Mouse (Mus musculus): Measurements from ENCODE around the gene Gm13275. TPM values are rescaled to one million over a fixed set of nuclear protein-coding genes. Genes with fewer than 3 reads are reported as not detected.

Gene Gm13275
- total and polyA plus RNA-seq, 3 experiments: 0.52 TPM; not detected in 2

DNA sequence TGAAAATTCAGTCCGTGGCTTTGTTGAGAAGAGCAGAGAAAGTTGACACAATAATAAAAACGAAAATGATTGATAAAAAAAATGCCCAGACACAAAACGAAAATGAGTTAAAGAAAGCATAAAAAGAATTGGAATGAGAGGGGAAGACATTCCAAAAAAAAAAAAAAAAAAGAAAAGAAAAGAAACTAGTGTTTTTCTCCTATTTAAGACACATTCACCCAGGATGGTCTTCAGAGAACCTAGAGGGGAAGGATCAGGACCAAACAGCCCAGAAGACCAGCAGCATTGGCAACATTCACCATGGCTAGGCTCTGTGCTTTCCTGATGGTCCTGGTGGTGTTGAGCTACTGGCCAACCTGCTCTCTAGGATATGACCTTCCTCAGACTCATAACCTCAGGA lies 21.6 kb downstream of the Gm13275 start, which contains the start of gene Ifna7:
Gene Ifna7 (plus strand): TSS at position 301 of the 400 bp plus-strand sequence.
- DNase-seq (ENCODE audit: low read depth, low spot score): no peak
- peaks cover 2 to 24% of the 10 kb centered on the region in 2 experiments; a peak in 3 of 4 replicates for H3K27me3 ChIP-seq (ENCODE audit: control insufficient read depth in 1 of 2, insufficient read depth in 2 of 2, low read length in 2 of 2)
- no peaks in the 10 kb centered on the region for H3K36me3 ChIP-seq (ENCODE audit: control insufficient read depth in 1 of 2, insufficient read depth in 2 of 2, low read length in 2 of 2)
- H3K4me1 ChIP-seq (ENCODE audit: control insufficient read depth in 1 of 2, insufficient read depth in 2 of 2, low read length in 2 of 2): no peaks in the 10 kb centered on the region
- no peaks in the 10 kb centered on the region for H3K9me3 ChIP-seq (replicated peaks; ENCODE audit: insufficient read depth, low read length)
- H3K4me3 ChIP-seq (ENCODE audit: control insufficient read depth in 1 of 2, insufficient read depth in 1 of 2, low read depth in 2 of 2, low read length in 2 of 2): no peak within 1 kb of the TSS
- no peak within 1 kb of the TSS for H3K9ac ChIP-seq (ENCODE audit: control insufficient read depth, low read depth, low read length, poor library complexity, severe bottlenecking)
- H3K79me2 ChIP-seq (ENCODE audit: control insufficient read depth, insufficient read depth, low read length, poor library complexity): no peaks in the 10 kb centered on the region
- no peak for TF ChIP-seq ZKSCAN1 (IDR thresholded peaks at IDR 0.05; ENCODE audit: low read depth, low read length)
- no peak for TF ChIP-seq USF1 (IDR thresholded peaks at IDR 0.05; ENCODE audit: low read depth, low read length)
- no peak for TF ChIP-seq GABPA (IDR thresholded peaks at IDR 0.05; ENCODE audit: low read depth, low read length)
- no peak for TF ChIP-seq CHD1 (IDR thresholded peaks at IDR 0.05; ENCODE audit: low read depth, low read length)
- TF ChIP-seq MXI1 (IDR thresholded peaks at IDR 0.05; ENCODE audit: low read depth, low read length): no peak
- TF ChIP-seq ZNF384 (IDR thresholded peaks at IDR 0.05; ENCODE audit: low read depth, low read length): no peak
- no peak for TF ChIP-seq CHD2 (IDR thresholded peaks at IDR 0.05; ENCODE audit: low read length)
- TF ChIP-seq HCFC1 (IDR thresholded peaks at IDR 0.05; ENCODE audit: low read depth, low read length): no peak
- TF ChIP-seq EP300 (IDR thresholded peaks at IDR 0.05; ENCODE audit: low read depth in 1 of 2, low read length in 2 of 2): no peak
- H3K27ac ChIP-seq (ENCODE audit: control insufficient read depth, low read depth, low read length): no peak within 1 kb of the TSS

DNA sequence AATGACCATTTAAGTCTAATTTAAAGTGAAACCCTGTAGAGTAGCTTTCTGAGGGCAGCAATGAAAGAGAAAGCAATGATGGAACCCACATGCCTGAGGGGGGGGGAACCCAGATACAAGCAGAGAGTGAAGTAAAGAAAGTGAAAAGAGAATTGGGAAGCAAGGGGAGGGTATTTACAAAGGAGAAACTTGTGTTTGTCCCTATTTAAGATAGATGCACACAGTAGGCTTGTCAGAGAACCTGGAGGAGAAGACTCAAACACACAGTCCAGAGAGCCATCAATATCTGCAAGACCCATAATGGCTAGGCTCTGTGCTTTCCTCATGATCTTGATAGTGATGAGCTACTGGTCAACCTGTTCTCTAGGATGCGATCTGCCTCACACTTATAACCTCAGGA lies 25.4 kb downstream of the Gm13275 start, which contains the start of gene Ifna11:
Gene Ifna11 (plus strand): TSS at position 301 of the 400 bp plus-strand sequence.
- no peaks in the 10 kb centered on the region for H3K79me2 ChIP-seq (ENCODE audit: control insufficient read depth, insufficient read depth, low read length, poor library complexity)
- no peaks in the 10 kb centered on the region for H3K9me3 ChIP-seq (replicated peaks; ENCODE audit: insufficient read depth, low read length)
- no peak for DNase-seq (ENCODE audit: low read depth, low spot score)
- peaks cover 2 to 17% of the 10 kb centered on the region in 2 experiments; a peak in 3 of 4 replicates for H3K27me3 ChIP-seq (ENCODE audit: control insufficient read depth in 1 of 2, insufficient read depth in 2 of 2, low read length in 2 of 2)
- H3K36me3 ChIP-seq (ENCODE audit: control insufficient read depth in 1 of 2, insufficient read depth in 2 of 2, low read length in 2 of 2): no peaks in the 10 kb centered on the region
- no peak within 1 kb of the TSS for H3K4me3 ChIP-seq (ENCODE audit: control insufficient read depth in 1 of 2, insufficient read depth in 1 of 2, low read depth in 2 of 2, low read length in 2 of 2)
- no peak within 1 kb of the TSS for H3K27ac ChIP-seq (ENCODE audit: control insufficient read depth, low read depth, low read length)
- no peak within 1 kb of the TSS for H3K9ac ChIP-seq (ENCODE audit: control insufficient read depth, low read depth, low read length, poor library complexity, severe bottlenecking)
- no peak for TF ChIP-seq ETS1 (IDR thresholded peaks at IDR 0.05; ENCODE audit: low read depth, low read length)
- no peak for TF ChIP-seq MAZ (IDR thresholded peaks at IDR 0.05; ENCODE audit: low read depth, low read length)
- TF ChIP-seq ELF1 (IDR thresholded peaks at IDR 0.05; ENCODE audit: low read depth, low read length): no peak
- no peak for TF ChIP-seq CHD1 (IDR thresholded peaks at IDR 0.05; ENCODE audit: low read depth, low read length)
- TF ChIP-seq NELFE (IDR thresholded peaks at IDR 0.05; ENCODE audit: low read depth, low read length): no peak
- TF ChIP-seq ZC3H11A (IDR thresholded peaks at IDR 0.05; ENCODE audit: low read depth, low read length): no peak
- TF ChIP-seq POLR2A (IDR thresholded peaks at IDR 0.05; ENCODE audit: control insufficient read depth in 1 of 2, insufficient read depth in 1 of 2, low read depth in 1 of 2, low read length in 2 of 2, poor library complexity in 1 of 2): no peak
- TF ChIP-seq UBTF (IDR thresholded peaks at IDR 0.05; ENCODE audit: borderline replicate concordance, insufficient read depth, low read depth, low read length): no peak
- no peak for TF ChIP-seq GABPA (IDR thresholded peaks at IDR 0.05; ENCODE audit: low read depth, low read length)
- no peak for TF ChIP-seq E2F4 (IDR thresholded peaks at IDR 0.05; ENCODE audit: borderline replicate concordance, low read depth, low read length)
- TF ChIP-seq MAX (IDR thresholded peaks at IDR 0.05; ENCODE audit: low read length): no peak
- TF ChIP-seq BHLHE40 (IDR thresholded peaks at IDR 0.05; ENCODE audit: borderline replicate concordance, low read depth, low read length): no peak
- TF ChIP-seq MYB (IDR thresholded peaks at IDR 0.05; ENCODE audit: low read depth, low read length): no peak
- TF ChIP-seq MEF2A (IDR thresholded peaks at IDR 0.05; ENCODE audit: extremely low read depth, insufficient replicate concordance, low read depth, low read length, poor library complexity, severe bottlenecking): no peak
- no peak for TF ChIP-seq MAFK (IDR thresholded peaks at IDR 0.05; ENCODE audit: borderline replicate concordance, low read depth, low read length)
- H3K4me1 ChIP-seq (ENCODE audit: control insufficient read depth in 1 of 2, insufficient read depth in 2 of 2, low read length in 2 of 2): no peaks in the 10 kb centered on the region

All from MEL (cell line).